Mouse (Mus musculus) liver, adult 2 months (tissue): Measurements from ENCODE around the gene Gm884. TPM values are rescaled to one million over a fixed set of nuclear protein-coding genes. Genes with fewer than 3 reads are reported as not detected.

ENCODE experiments used
- DNase-seq: peaks from one replicate; pipeline ENCODE4 v3.0.0-alpha.2; 2011; ENCODE audit warnings: low read depth, low spot score; ENCODE audit errors: extremely low read depth
- H3K27ac ChIP-seq: fragments of 200-500 bp; replicated peaks from 2 replicates; pipeline ENCODE4 v1.5.1; 2012; ENCODE audit warnings: low read depth, mild to moderate bottlenecking, control low read depth, inconsistent platforms, low read length; ENCODE audit not compliant: insufficient read depth
- H3K27me3 ChIP-seq: fragments of 200-500 bp; 2 replicates; pipeline ENCODE4 v1.6.1; 2012; ENCODE audit warnings: mild to moderate bottlenecking, moderate library complexity, low read length, inconsistent platforms; ENCODE audit not compliant: control insufficient read depth, insufficient read depth
- H3K36me3 ChIP-seq: fragments of 200-500 bp; 2 replicates; pipeline ENCODE4 v1.6.1; 2012; ENCODE audit warnings: low read length, inconsistent platforms; ENCODE audit not compliant: control insufficient read depth, insufficient read depth
- H3K4me1 ChIP-seq: fragments of 200-500 bp; 2 replicates; pipeline ENCODE4 v1.6.1; 2011; ENCODE audit warnings: low read length; ENCODE audit not compliant: control insufficient read depth, insufficient read depth
- H3K4me3 ChIP-seq: fragments of 200-500 bp; 2 replicates; pipeline ENCODE4 v1.5.1; 2011; ENCODE audit warnings: low read depth, mild to moderate bottlenecking, control low read depth, low read length, moderate library complexity; ENCODE audit not compliant: insufficient read depth
- H3K79me2 ChIP-seq: fragments of 200-500 bp; 2 replicates; pipeline ENCODE4 v1.6.1; 2012; ENCODE audit warnings: inconsistent platforms, mild to moderate bottlenecking, low read length, moderate library complexity; ENCODE audit not compliant: control insufficient read depth, insufficient read depth
- H3K9ac ChIP-seq: fragments of 200-500 bp; 2 replicates; pipeline ENCODE4 v1.6.1; 2012; ENCODE audit warnings: low read depth, mild to moderate bottlenecking, control low read depth, inconsistent platforms, low read length
- CTCF ChIP-seq: fragments of 200-500 bp; IDR thresholded peaks from 2 replicates; pipeline ENCODE4 v1.5.1; 2011; ENCODE audit warnings: low read depth, low read length, control low read depth
- POLR2A ChIP-seq: fragments of 200-500 bp; IDR thresholded peaks from 2 replicates; pipeline ENCODE4 v1.6.1; 2011; ENCODE audit warnings: low read length, control low read depth; ENCODE audit not compliant: insufficient read depth; ENCODE audit errors: extremely low read depth
- WGBS: fragments of 180-500 bp; shearing (Covaris S2); methylation state at CpG from one replicate; pipeline ENCODE4 v1.1.7; 2018; 5-methylcytosine and 5-hydroxymethylcytosine counted together
- polyA plus RNA-seq: library from polyadenylated mRNA; depleted of rRNA; stranded (reverse); fragments of >200 nt; gene quantifications from 2 replicates; pipeline ENCODE4 v1.2.3, GENCODE M21; 2012
- total RNA-seq: library from RNA; depleted of rRNA; stranded (reverse); fragments of >200 nt; gene quantifications from 2 replicates; pipeline ENCODE4 v1.2.3, GENCODE M21; 2014

Gene Gm884
- total and polyA plus RNA-seq, 2 experiments, result not detected

GRCm38 (mm10) chr11:103639407-103639946, 18.5 kb upstream of the Gm884 start:
- Histone ChIP-seq H3K27me3 (0 out of 2 replicates have a peak, but pooled peaks cover 4% of the 10 kb centered on the region), H3K4me3 (no peak overlapping the region), H3K27ac (no peak overlapping the region), H3K36me3 (no peaks in the 10 kb centered on the region), H3K4me1 (no peaks in the 10 kb centered on the region), H3K79me2 (no peaks in the 10 kb centered on the region), H3K9ac (no peak overlapping the region)
- TF ChIP-seq POLR2A (no peak), CTCF (peak; percentile 91)
- DNase-seq, result peak; percentile 55
- 2% methylated on average over 10 of the region's 10 CpGs for WGBS

DNA sequence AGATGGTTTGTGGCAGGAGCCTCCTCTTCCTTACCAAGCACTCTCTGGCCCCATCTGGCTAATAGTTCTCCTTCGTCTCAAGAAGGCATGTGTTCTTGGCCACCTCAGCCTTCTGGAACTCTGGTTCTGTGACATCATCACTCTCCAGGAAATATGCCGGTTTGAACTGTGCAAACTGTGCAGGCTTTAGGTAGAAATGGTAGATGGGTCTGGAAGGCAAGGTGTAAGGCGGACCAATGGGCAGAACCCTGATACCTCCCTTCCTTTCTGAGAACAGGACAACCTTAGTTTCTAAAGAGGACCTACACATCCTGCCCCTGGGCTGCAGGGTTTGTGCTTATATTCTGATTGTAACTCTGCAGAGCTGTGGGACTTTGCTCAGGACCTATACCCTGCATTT, 17.9 kb upstream of the Gm884 start, which contains the start of gene Lyzl6:
Gene Lyzl6 (minus strand): TSS at position 101 of the 400 bp plus-strand sequence.
- no peak within 1 kb of the TSS for H3K9ac ChIP-seq
- no peaks in the 10 kb centered on the region for H3K36me3 ChIP-seq
- no peaks in the 10 kb centered on the region for H3K79me2 ChIP-seq
- 70% methylated on average over 3 of the region's 3 CpGs for WGBS
- H3K4me1 ChIP-seq, result no peaks in the 10 kb centered on the region
- DNase-seq, result no peak
- 0 out of 2 replicates have a peak, but pooled peaks cover 4% of the 10 kb centered on the region for H3K27me3 ChIP-seq
- H3K4me3 ChIP-seq, result no peak within 1 kb of the TSS
- no peak within 1 kb of the TSS for H3K27ac ChIP-seq
- TF ChIP-seq CTCF (no peak), POLR2A (no peak)

GRCm38 (mm10) chr11:103636261-103636660, 15.3 kb upstream of the Gm884 start:
- Histone ChIP-seq H3K9ac (no peak overlapping the region), H3K27me3 (0 out of 2 replicates have a peak, but pooled peaks cover 4% of the 10 kb centered on the region), H3K4me3 (no peak overlapping the region), H3K36me3 (no peaks in the 10 kb centered on the region), H3K27ac (no peak overlapping the region), H3K79me2 (no peaks in the 10 kb centered on the region), H3K4me1 (no peaks in the 10 kb centered on the region)
- no peak for TF ChIP-seq POLR2A
- TF ChIP-seq CTCF, result no peak
- 83% methylated on average over 6 of the region's 6 CpGs for WGBS
- DNase-seq, result no peak

- WGBS, result 79% methylated on average over 3 of the region's 3 CpGs
- no peaks in the 10 kb centered on the region for H3K36me3 ChIP-seq
- TF ChIP-seq POLR2A, result no peak
- no peak for TF ChIP-seq CTCF
- H3K4me3 ChIP-seq, result no peak overlapping the region
- no peaks in the 10 kb centered on the region for H3K79me2 ChIP-seq
- H3K4me1 ChIP-seq, result no peaks in the 10 kb centered on the region
- 0 out of 2 replicates have a peak, but pooled peaks cover under 1% of the 10 kb centered on the region for H3K27me3 ChIP-seq
- no peak for DNase-seq
- no peak overlapping the region for H3K9ac ChIP-seq
- no peak overlapping the region for H3K27ac ChIP-seq
These were observed 14.5 kb upstream of the Gm884 start for GRCm38 (mm10) chr11:103635481-103635880.

- Histone ChIP-seq H3K36me3 (no peaks in the 10 kb centered on the region), H3K4me1 (no peaks in the 10 kb centered on the region), H3K27ac (no peak overlapping the region), H3K4me3 (no peak overlapping the region), H3K79me2 (no peaks in the 10 kb centered on the region), H3K9ac (no peak overlapping the region), H3K27me3 (no peaks in the 10 kb centered on the region)
- 76% methylated on average over 7 of the region's 7 CpGs for WGBS
- DNase-seq, result no peak
- TF ChIP-seq CTCF (no peak), POLR2A (no peak)
These were observed 13.9 kb upstream of the Gm884 start for GRCm38 (mm10) chr11:103634806-103635205.

- Histone ChIP-seq H3K36me3 (no peaks in the 10 kb centered on the region), H3K9ac (no peak overlapping the region), H3K79me2 (no peaks in the 10 kb centered on the region), H3K4me3 (no peak overlapping the region), H3K27ac (no peak overlapping the region), H3K4me1 (no peaks in the 10 kb centered on the region), H3K27me3 (peaks cover 3% of the 10 kb centered on the region; the same call in 1 of the 2 replicates)
- TF ChIP-seq CTCF (no peak), POLR2A (no peak)
- 71% methylated on average over 23 of the region's 23 CpGs for WGBS
- no peak for DNase-seq
These were observed 6.5 kb upstream of the Gm884 start for GRCm38 (mm10) chr11:103627453-103627852.
